Mouse (Mus musculus) embryonic facial prominence, embryonic 10.5 days (tissue): ENCODE results near the gene Tenm2. TPM values are rescaled to one million over a fixed set of nuclear protein-coding genes. Genes with fewer than 3 reads are reported as not detected.

Experiments
- DNase-seq: peaks from one replicate; pipeline ENCODE4 v3.0.0-alpha.2; 2017; ENCODE audit warnings: low spot score
- H3K27ac ChIP-seq: fragments of 300-500 bp; sonication (generic); replicated peaks from 2 replicates; pipeline ENCODE4 v1.5.1; 2016; ENCODE audit warnings: mild to moderate bottlenecking
- H3K27me3 ChIP-seq: fragments of 300-500 bp; sonication (generic); replicated peaks from 2 replicates; pipeline ENCODE4 v1.6.1; 2016; ENCODE audit warnings: low read depth, mild to moderate bottlenecking; ENCODE audit not compliant: poor library complexity, severe bottlenecking
- H3K36me3 ChIP-seq: fragments of 300-500 bp; sonication (generic); replicated peaks from 2 replicates; pipeline ENCODE4 v1.6.1; 2016; ENCODE audit warnings: mild to moderate bottlenecking, moderate library complexity
- H3K4me1 ChIP-seq: fragments of 300-500 bp; sonication (generic); 2 replicates; pipeline ENCODE4 v1.6.1; 2016
- H3K4me3 ChIP-seq: fragments of 300-500 bp; sonication (generic); 2 replicates; pipeline ENCODE4 v1.5.1; 2016; ENCODE audit warnings: mild to moderate bottlenecking, moderate library complexity
- H3K9me3 ChIP-seq: fragments of 300-500 bp; sonication (generic); 2 replicates; pipeline ENCODE4 v1.6.1; 2016; ENCODE audit warnings: mild to moderate bottlenecking
- WGBS: fragments of 180-500 bp; shearing (Covaris S2); methylation state at CpG from one replicate; pipeline ENCODE4 v1.1.7; 2016; 5-methylcytosine and 5-hydroxymethylcytosine counted together
- polyA plus RNA-seq: library from polyadenylated mRNA; unstranded; fragments of >200 nt; fragmentation: Nextera tagmentation; extraction: Ambion mirVana; gene quantifications from 2 replicates; pipeline ENCODE4 v1.2.1, GENCODE M21; 2016

The Tenm2 gene
- polyA plus RNA-seq, 1 experiment from 2014 or later = 1.8 TPM

DNA sequence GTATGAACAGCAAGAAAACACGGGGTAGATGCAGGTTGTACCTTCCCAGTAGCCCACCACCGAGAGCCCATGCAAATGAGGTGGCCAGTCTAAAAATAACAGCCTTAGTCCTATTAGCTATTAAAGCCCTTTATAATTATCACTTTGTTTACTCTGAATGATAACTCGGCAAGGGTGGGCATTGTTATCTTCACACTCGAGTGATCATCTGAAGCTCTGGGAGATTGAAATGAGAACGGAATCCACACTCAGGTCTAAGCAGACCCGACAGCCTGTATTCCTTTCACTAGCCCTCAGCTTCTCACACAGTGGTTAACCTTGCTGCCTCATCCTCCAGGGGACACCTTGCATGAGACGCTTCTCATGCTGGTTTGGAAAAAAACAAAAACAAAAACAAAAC lies 985.7 kb downstream of the Tenm2 start:
- WGBS = 52% methylated on average over 7 of the region's 7 CpGs
- Histone ChIP-seq H3K36me3 (no peaks in the 10 kb centered on the region), H3K9me3 (peaks cover 3% of the 10 kb centered on the region; the same call in 1 of the 2 replicates), H3K4me1 (peaks cover 8% of the 10 kb centered on the region; the same call in 1 of the 2 replicates), H3K27me3 (0 out of 2 replicates have a peak, but pooled peaks cover 3% of the 10 kb centered on the region), H3K4me3 (no peak overlapping the region), H3K27ac (no peak overlapping the region)
- no peak for DNase-seq

DNA sequence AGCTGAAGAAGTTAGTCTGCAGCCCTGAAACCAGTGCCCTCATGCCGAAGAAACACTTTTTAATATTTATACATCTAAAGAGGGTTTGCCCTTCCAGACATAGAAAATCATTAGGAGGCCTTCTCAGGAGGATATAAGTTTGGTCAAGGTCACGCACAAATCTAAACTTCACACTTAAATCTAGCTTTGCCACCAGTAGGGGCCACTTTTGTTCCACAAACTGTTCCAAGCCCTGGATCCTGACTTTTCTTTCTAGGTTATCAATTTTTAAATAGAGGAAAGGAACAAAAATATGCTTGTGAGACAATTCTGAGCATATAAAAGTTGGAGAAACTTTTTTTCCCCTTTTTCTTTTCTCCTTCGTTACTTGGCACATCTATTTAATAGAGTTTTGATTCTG lies 989.6 kb downstream of the Tenm2 start:
- Histone ChIP-seq H3K27ac (no peak overlapping the region), H3K36me3 (no peaks in the 10 kb centered on the region), H3K4me3 (no peak overlapping the region), H3K4me1 (peaks cover 13% of the 10 kb centered on the region), H3K9me3 (no peaks in the 10 kb centered on the region), H3K27me3 (0 out of 2 replicates have a peak, but pooled peaks cover 3% of the 10 kb centered on the region)
- DNase-seq = no peak
- WGBS = 85% methylated on average over 3 of the region's 3 CpGs

DNA sequence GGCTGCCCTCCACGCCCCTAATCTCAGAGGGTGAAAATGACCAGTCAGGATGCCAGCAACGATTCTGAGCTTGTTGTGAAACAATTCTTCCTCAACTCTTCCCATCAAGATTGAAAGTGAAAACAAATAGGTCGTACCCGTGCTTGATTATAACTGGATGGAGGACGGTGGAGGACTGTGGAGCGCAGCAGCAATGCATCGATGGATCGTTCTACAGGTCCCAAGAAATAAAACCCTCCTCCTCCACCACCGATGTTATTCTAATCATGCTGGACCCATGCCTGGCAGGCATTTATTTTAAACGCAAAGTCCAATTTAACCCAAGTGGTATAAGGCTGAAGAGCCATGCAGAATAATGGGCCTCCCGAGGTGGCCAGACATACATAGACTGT lies 991.3 kb downstream of the Tenm2 start:
- no peak for DNase-seq
- no peaks in the 10 kb centered on the region for H3K9me3 ChIP-seq
- H3K27me3 ChIP-seq = no peaks in the 10 kb centered on the region
- H3K27ac ChIP-seq = no peak overlapping the region
- no peak overlapping the region for H3K4me3 ChIP-seq
- WGBS = 91% methylated on average over 11 of the region's 11 CpGs
- peaks cover 13% of the 10 kb centered on the region for H3K4me1 ChIP-seq
- H3K36me3 ChIP-seq = no peaks in the 10 kb centered on the region

DNA sequence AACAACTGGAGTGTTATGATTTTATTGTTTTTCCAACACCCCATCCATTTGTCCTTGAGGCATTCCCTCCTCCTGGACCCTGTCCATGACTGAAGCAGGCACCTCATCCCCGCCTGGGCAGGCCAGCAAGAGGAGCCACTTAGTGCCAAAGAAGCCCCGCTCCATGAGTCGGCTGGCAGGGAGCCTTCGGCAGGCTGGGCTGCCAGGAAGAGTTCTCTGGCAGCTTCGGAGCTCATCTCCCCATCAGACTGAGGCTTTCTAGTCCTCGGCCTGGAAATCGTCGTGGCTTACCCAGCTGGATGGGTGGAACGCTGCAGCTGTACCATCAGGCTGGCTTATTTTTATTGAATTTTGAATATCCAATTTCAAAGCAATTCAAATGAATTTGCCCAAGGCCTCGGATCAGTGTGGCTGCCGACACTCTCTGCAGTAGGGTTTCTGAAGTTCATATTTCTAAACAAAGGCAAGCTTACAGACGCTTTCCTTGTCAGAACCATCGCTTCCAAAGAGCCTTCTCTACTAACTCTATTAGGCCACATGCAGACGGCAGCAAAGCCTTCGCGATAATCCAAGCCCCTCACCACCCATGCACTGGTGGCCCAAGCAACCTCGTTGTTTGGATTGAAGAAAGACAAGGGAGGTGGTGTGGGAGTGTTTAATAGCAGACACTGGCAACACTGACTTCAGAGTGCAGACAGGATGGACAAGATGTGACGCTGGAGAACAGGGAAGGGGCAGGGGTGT lies 991.8 kb downstream of the Tenm2 start:
- no peak overlapping the region for H3K27ac ChIP-seq
- no peak overlapping the region for H3K4me3 ChIP-seq
- H3K9me3 ChIP-seq = no peaks in the 10 kb centered on the region
- peaks cover 13% of the 10 kb centered on the region for H3K4me1 ChIP-seq
- no peaks in the 10 kb centered on the region for H3K27me3 ChIP-seq
- 75% methylated on average over 18 of the region's 18 CpGs for WGBS
- DNase-seq = no peak
- H3K36me3 ChIP-seq = no peaks in the 10 kb centered on the region

DNA sequence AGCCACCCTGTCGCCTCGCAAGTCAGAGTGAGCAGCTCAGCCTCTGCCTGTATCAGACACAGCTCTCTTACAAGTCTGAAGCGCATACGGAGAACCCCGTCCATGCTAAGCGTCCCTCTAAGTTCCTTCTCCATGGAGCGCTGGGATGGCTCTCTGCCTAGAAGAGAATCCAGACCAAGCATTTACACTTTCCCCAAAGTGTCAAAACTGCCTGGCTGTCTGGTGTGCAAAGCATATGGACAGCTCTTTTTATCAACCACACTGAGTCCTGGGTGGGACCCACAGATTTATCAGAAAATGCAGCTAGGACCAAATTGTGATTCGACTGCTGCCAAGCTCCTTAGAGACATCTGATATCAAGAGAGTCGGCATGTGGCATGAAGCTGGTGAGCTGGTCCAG lies 996.9 kb downstream of the Tenm2 start:
- 89% methylated on average over 9 of the region's 9 CpGs for WGBS
- no peak for DNase-seq
- Histone ChIP-seq H3K4me1 (peaks cover 6% of the 10 kb centered on the region; the same call in 1 of the 2 replicates), H3K9me3 (no peaks in the 10 kb centered on the region), H3K27ac (no peak overlapping the region), H3K36me3 (no peaks in the 10 kb centered on the region), H3K4me3 (no peak overlapping the region), H3K27me3 (0 out of 2 replicates have a peak, but pooled peaks cover 6% of the 10 kb centered on the region)

DNA sequence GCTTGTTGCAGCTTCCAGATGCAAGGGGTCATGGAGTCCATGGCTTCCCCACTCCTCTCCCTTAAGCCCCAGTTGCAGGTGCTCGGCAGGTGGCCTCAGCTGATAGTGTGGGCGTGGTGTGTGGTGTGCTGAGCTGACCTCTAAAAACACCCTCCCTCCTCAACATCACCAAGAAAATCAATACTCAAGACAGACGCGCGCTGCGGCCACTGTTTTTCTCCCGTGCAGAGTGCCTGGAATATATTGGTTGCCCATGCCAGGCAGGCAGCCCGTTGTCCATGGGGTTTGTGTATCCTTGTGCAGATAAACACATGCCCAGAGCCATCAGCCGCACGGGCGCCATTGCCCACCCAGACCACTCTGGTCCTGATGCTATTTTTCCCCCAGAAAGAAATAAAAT lies 1007.1 kb downstream of the Tenm2 start:
- Histone ChIP-seq H3K4me3 (no peak overlapping the region), H3K27ac (no peak overlapping the region), H3K36me3 (no peaks in the 10 kb centered on the region), H3K9me3 (no peaks in the 10 kb centered on the region), H3K4me1 (peaks cover 22% of the 10 kb centered on the region), H3K27me3 (no peaks in the 10 kb centered on the region)
- DNase-seq = no peak
- 88% methylated on average over 11 of the region's 11 CpGs for WGBS

DNA sequence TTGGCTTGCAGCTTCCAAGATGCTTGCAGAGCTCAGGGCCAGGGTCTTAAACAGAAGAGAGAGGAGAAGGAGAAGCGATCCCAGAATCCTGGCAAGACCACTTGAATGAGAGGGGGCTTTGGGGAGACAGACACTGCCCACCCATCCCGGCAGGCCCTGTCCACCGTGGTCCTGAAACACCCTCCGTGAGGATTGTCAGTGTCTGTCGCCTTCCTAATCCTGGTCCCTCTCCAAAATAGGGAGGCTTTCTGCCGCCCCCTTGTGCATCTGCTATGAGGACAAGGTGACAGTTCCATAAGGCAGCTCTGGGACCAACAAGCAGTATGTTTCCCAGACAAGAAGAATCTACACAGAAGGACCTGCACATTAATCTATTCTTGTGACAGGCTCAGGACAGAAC lies 1007.6 kb downstream of the Tenm2 start:
- no peak overlapping the region for H3K27ac ChIP-seq
- no peaks in the 10 kb centered on the region for H3K36me3 ChIP-seq
- no peak for DNase-seq
- no peaks in the 10 kb centered on the region for H3K9me3 ChIP-seq
- peaks cover 22% of the 10 kb centered on the region for H3K4me1 ChIP-seq
- no peaks in the 10 kb centered on the region for H3K27me3 ChIP-seq
- no peak overlapping the region for H3K4me3 ChIP-seq
- 79% methylated on average over 6 of the region's 6 CpGs for WGBS

DNA sequence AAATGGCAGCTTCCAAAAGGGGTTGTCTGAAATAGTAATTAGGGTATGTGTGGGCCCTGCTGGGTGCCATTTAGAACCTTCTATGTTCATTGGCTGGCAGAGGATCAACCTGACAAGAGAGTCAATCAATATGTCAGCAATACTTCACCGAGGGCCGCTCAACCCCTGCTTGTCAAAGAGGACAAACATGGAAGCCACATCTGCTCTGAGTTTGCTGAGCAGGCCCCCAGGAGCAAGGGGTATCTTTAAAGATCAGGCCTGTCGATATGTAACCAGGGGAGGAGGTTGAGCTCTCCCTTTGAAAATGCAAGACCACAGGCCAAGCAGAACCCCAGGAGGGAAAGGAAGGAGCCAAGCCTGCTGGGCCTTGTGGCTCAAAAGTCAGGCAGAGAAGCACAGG lies 1009.7 kb downstream of the Tenm2 start:
- WGBS = 34% methylated on average over 3 of the region's 3 CpGs
- DNase-seq = no peak
- peaks cover 30% of the 10 kb centered on the region for H3K4me1 ChIP-seq
- no peaks in the 10 kb centered on the region for H3K36me3 ChIP-seq
- H3K4me3 ChIP-seq = no peak overlapping the region
- H3K27me3 ChIP-seq = peaks cover 6% of the 10 kb centered on the region; the same call in 1 of the 2 replicates
- H3K27ac ChIP-seq = no peak overlapping the region
- H3K9me3 ChIP-seq = no peaks in the 10 kb centered on the region

DNA sequence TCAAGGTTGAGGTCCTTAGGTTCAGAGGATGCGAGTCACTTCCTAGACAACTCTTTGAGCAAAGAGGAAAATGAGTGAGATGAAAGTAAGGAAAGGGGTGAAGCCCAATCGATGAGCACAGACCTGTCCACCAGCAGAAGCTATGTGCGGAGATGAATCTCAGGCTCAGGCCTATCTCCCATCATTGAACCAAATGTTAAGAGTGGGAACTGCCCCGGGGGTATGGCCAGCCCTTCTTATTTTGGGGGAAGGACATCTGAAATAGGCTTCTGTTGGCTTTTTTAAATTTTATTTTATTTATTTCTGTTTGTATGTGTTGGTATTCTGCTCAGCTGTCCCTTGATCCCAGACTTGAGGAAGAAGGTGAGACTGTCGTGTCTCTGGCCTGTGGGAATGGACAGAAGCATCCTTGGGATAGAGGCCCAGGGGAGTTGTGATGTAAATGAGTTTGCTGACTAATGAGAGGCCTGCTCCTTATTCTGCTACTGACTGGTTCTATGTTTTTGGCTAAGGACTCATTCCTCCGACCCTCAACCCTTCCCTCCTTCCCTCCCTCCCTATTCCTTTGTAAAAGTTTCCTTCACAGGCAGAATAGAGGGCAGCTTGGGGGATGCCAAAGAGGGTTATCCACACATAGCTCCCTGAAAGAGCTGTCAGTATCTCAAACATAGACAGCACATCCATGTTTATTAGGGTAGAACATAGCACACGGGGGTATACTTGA lies 1011.9 kb downstream of the Tenm2 start:
- Histone ChIP-seq H3K9me3 (no peaks in the 10 kb centered on the region), H3K36me3 (no peaks in the 10 kb centered on the region), H3K27ac (no peak overlapping the region), H3K4me3 (no peak overlapping the region), H3K27me3 (peaks cover 9% of the 10 kb centered on the region; the same call in 1 of the 2 replicates), H3K4me1 (peaks cover 38% of the 10 kb centered on the region)
- WGBS = 80% methylated on average over 7 of the region's 7 CpGs
- DNase-seq = no peak

DNA sequence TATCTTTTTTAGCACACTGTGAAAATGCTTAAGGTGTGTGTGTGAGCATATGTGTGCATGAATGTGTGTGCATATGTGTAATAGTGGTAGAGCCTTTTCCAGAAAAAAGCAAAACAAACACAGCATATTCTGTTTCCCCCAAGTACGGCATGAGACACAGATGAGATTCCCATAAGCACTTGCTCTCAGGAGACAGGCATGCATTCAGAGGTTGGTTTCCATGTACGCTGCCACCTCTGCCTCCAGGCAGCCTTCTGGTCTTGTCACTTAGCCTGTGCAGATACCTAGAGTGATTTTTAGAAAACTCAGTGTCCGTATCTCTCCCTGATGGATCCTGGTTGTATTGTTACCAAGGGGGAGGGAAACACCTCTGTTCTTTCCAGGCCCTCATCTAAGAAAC lies 1013.7 kb downstream of the Tenm2 start:
- no peak overlapping the region for H3K27ac ChIP-seq
- no peaks in the 10 kb centered on the region for H3K9me3 ChIP-seq
- H3K36me3 ChIP-seq = no peaks in the 10 kb centered on the region
- 79% methylated on average over 3 of the region's 3 CpGs for WGBS
- no peak for DNase-seq
- peaks cover 32% of the 10 kb centered on the region for H3K4me1 ChIP-seq
- peaks cover 9% of the 10 kb centered on the region; the same call in 1 of the 2 replicates for H3K27me3 ChIP-seq
- H3K4me3 ChIP-seq = no peak overlapping the region

DNA sequence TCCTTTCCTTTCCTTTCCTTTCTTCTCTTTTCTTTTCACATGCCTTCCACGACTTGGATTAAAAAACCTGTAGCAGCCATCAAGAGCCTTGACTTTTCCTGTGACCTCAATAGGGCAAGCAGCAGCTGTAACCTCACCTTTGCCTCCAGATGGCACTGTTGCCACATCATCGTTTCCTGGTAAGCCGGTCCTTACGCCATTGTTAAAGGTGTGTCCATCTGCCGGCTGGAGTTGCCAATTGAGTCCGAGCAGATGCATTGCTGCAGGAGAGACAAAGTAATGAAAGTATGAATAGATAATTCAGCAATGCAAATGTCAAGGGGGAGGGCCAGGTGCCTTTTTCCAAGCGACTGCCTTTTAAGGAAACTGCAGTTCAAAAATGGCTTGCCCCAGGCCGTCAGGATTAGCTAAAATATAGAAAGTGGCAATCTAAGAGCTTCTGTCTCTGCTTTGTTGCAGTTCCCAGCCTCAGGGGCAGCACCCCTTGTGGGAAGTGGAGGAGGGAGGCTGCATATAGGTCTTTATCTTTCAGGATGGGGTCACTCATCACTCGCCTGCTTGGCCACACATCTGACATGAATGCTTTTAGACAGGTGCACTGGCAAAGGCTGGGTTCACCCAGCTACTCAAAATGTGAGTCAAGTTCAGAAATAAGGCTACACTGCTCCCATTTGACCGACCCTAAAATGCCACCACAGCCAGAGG lies 1014.3 kb downstream of the Tenm2 start:
- peaks cover 26% of the 10 kb centered on the region for H3K4me1 ChIP-seq

DNA sequence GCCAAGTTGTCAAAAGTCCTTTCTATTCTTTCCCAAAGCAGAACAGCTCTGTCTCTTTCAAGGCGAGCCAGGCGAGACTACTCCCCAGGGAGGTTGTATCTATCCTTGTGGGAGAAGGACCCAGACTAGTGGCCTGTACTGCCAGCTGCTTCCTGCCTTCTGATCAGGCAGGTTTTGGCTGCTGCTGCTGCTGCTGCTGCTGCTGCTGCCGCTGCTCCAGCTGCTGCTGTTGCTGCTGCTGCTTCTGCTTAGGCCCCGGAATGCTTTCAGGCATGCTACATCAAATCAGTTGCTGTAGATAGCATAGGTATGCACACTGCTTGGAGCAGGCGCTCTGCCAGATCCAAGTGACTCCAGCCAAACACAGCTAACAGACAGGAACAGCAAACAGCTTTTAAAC lies 1015.1 kb downstream of the Tenm2 start:
- Histone ChIP-seq H3K9me3 (no peaks in the 10 kb centered on the region), H3K36me3 (no peaks in the 10 kb centered on the region), H3K4me3 (no peak overlapping the region), H3K27ac (peak overlapping the region; percentile 41; the same call in 1 of the 2 replicates), H3K4me1 (peaks cover 19% of the 10 kb centered on the region), H3K27me3 (peaks cover 9% of the 10 kb centered on the region; the same call in 1 of the 2 replicates)
- peak; percentile 25 for DNase-seq
- WGBS = 21% methylated on average over 5 of the region's 5 CpGs

More for the DNA sequence above, 1014.3 kb downstream of the Tenm2 start:
- H3K9me3 ChIP-seq = no peaks in the 10 kb centered on the region
- 14% methylated on average over 10 of the region's 10 CpGs for WGBS
- peak overlapping the region; percentile 38 for H3K4me3 ChIP-seq
- H3K27me3 ChIP-seq = peaks cover 9% of the 10 kb centered on the region; the same call in 1 of the 2 replicates
- no peaks in the 10 kb centered on the region for H3K36me3 ChIP-seq
- peak overlapping the region; percentile 35; the same call in 1 of the 2 replicates for H3K27ac ChIP-seq
- DNase-seq = peak; percentile 88
